Mouse (Mus musculus) macrophage (primary cell): ENCODE measurements around the gene Eno3. TPM values are rescaled to one million over a fixed set of nuclear protein-coding genes. Genes with fewer than 3 reads are reported as not detected.
A peak's percentile ranks its signal among the peaks of the same experiment; 100 is the strongest.

ENCODE experiments used
- H3K27ac ChIP-seq: fragments of 350-480 bp; formaldehyde crosslinking; 2 replicates; pipeline ENCODE4 v1.9.0; 2021
- H3K36me3 ChIP-seq: fragments of 350-480 bp; formaldehyde crosslinking; 2 replicates; pipeline ENCODE4 v1.9.0; 2021; ENCODE audit errors: inconsistent target
- H3K4me3 ChIP-seq: fragments of 350-480 bp; formaldehyde crosslinking; 2 replicates; pipeline ENCODE4 v1.9.0; 2021; ENCODE audit errors: inconsistent target
- H3K79me2 ChIP-seq: fragments of 350-480 bp; formaldehyde crosslinking; 2 replicates; pipeline ENCODE4 v1.9.0; 2021; ENCODE audit errors: inconsistent target
- WGBS: methylation state at CpG from one replicate; pipeline ENCODE4 v1.1.7; 2026; ENCODE audit warnings: inconsistent platforms; ENCODE audit not compliant: missing documents; 5-methylcytosine and 5-hydroxymethylcytosine counted together
- polyA plus RNA-seq: library from polyadenylated mRNA; stranded (reverse); fragments of 250-400 nt; gene quantifications from 3 replicates; pipeline ENCODE4 v1.2.4, GENCODE M21; 2018; ENCODE audit warnings: inconsistent platforms

Gene Eno3
- polyA plus RNA-seq, 1 experiment from 2014 or later = 3.0 TPM

GRCm38 (mm10) chr11:70630129-70630528 lies 26.9 kb upstream of the Eno3 start:
- H3K27ac ChIP-seq = no peak overlapping the region
- H3K36me3 ChIP-seq = no peaks in the 10 kb centered on the region
- no peaks in the 10 kb centered on the region for H3K79me2 ChIP-seq
- WGBS = 61% methylated on average over 7 of the region's 7 CpGs
- no peak overlapping the region for H3K4me3 ChIP-seq

- Histone ChIP-seq H3K36me3 (no peaks in the 10 kb centered on the region), H3K27ac (no peak overlapping the region), H3K4me3 (no peak overlapping the region), H3K79me2 (no peaks in the 10 kb centered on the region)
- 95% methylated on average over 2 of the region's 4 CpGs for WGBS
Measured at GRCm38 (mm10) chr11:70635601-70636000, 21.4 kb upstream of the Eno3 start.

GRCm38 (mm10) chr11:70637764-70638163 lies 19.2 kb upstream of the Eno3 start:
- H3K4me3 ChIP-seq = no peak overlapping the region
- H3K36me3 ChIP-seq = no peaks in the 10 kb centered on the region
- 92% methylated on average over 1 of the region's 1 CpGs for WGBS
- no peak overlapping the region for H3K27ac ChIP-seq
- no peaks in the 10 kb centered on the region for H3K79me2 ChIP-seq

- H3K4me3 ChIP-seq = no peak overlapping the region
- H3K27ac ChIP-seq = no peak overlapping the region
- H3K36me3 ChIP-seq = peaks cover 4% of the 10 kb centered on the region; the same call in 1 of the 2 replicates
- 53% methylated on average over 1 of the region's 1 CpGs for WGBS
- no peaks in the 10 kb centered on the region for H3K79me2 ChIP-seq
Measured at GRCm38 (mm10) chr11:70638293-70638692, 18.7 kb upstream of the Eno3 start.

- Histone ChIP-seq H3K27ac (no peak within 1 kb of the TSS), H3K79me2 (no peaks in the 10 kb centered on the region), H3K4me3 (no peak within 1 kb of the TSS), H3K36me3 (peaks cover 9% of the 10 kb centered on the region; the same call in 1 of the 2 replicates)
- 17% methylated on average over 5 of the region's 5 CpGs for whole genome bisulfite sequencing
Measured at GRCm38 (mm10) chr11:70638714-70639278, 18.2 kb upstream of the Eno3 start, which contains the start of gene Gp1ba. Gene Gp1ba (plus strand): TSS chr11:70639122.

- Histone ChIP-seq H3K36me3 (peaks cover 20% of the 10 kb centered on the region; the same call in 1 of the 2 replicates), H3K79me2 (peaks cover 3% of the 10 kb centered on the region; the same call in 1 of the 2 replicates), H3K4me3 (no peak overlapping the region), H3K27ac (no peak overlapping the region)
- WGBS = 94% methylated on average over 8 of the region's 8 CpGs
Measured at GRCm38 (mm10) chr11:70639976-70640375, 17.0 kb upstream of the Eno3 start.

- WGBS = 80% methylated on average over 7 of the region's 7 CpGs
- Histone ChIP-seq H3K36me3 (peaks cover 29% of the 10 kb centered on the region; the same call in 1 of the 2 replicates), H3K79me2 (peaks cover 16% of the 10 kb centered on the region), H3K27ac (no peak overlapping the region), H3K4me3 (no peak overlapping the region)
Measured at GRCm38 (mm10) chr11:70641241-70641640, 15.8 kb upstream of the Eno3 start.

- peaks cover 29% of the 10 kb centered on the region; the same call in 1 of the 2 replicates for H3K36me3 ChIP-seq
- no peak overlapping the region for H3K27ac ChIP-seq
- H3K4me3 ChIP-seq = no peak overlapping the region
- H3K79me2 ChIP-seq = peaks cover 27% of the 10 kb centered on the region
- 100% methylated on average over 6 of the region's 6 CpGs for WGBS
Measured at GRCm38 (mm10) chr11:70643051-70643450, 14.0 kb upstream of the Eno3 start.

- 96% methylated on average over 8 of the region's 8 CpGs for WGBS
- H3K79me2 ChIP-seq = peaks cover 43% of the 10 kb centered on the region
- H3K4me3 ChIP-seq = no peak overlapping the region
- peaks cover 37% of the 10 kb centered on the region; the same call in 1 of the 2 replicates for H3K36me3 ChIP-seq
- H3K27ac ChIP-seq = no peak overlapping the region
Measured at GRCm38 (mm10) chr11:70644564-70645103, 12.4 kb upstream of the Eno3 start.

GRCm38 (mm10) chr11:70645461-70646258 lies 11.3 kb upstream of the Eno3 start:
- peak overlapping the region; percentile 81 for H3K4me3 ChIP-seq
- peaks cover 53% of the 10 kb centered on the region for H3K79me2 ChIP-seq
- peaks cover 42% of the 10 kb centered on the region; the same call in 1 of the 2 replicates for H3K36me3 ChIP-seq
- WGBS = 81% methylated on average over 12 of the region's 12 CpGs
- H3K27ac ChIP-seq = peak overlapping the region; percentile 66

- H3K4me3 ChIP-seq = peak overlapping the region; percentile 81
- H3K79me2 ChIP-seq = peaks cover 59% of the 10 kb centered on the region
- WGBS = 21% methylated on average over 3 of the region's 3 CpGs
- H3K27ac ChIP-seq = peak overlapping the region; percentile 66
- peaks cover 42% of the 10 kb centered on the region; the same call in 1 of the 2 replicates for H3K36me3 ChIP-seq
Measured at GRCm38 (mm10) chr11:70646259-70646555, 10.8 kb upstream of the Eno3 start.

- Histone ChIP-seq H3K79me2 (peaks cover 66% of the 10 kb centered on the region), H3K4me3 (peak within 1 kb of the TSS; percentile 81), H3K36me3 (peaks cover 45% of the 10 kb centered on the region; the same call in 1 of the 2 replicates), H3K27ac (peak within 1 kb of the TSS; percentile 85)
- WGBS = under 1% methylated on average over 57 of the region's 63 CpGs
Measured at GRCm38 (mm10) chr11:70646691-70647650, 10.0 kb upstream of the Eno3 start, which contains the start of the genes Rnf167 and Slc25a11. Gene Rnf167 (plus strand): TSS chr11:70647235. Gene Slc25a11 (minus strand): TSS chr11:70647479.

- Histone ChIP-seq H3K4me3 (peak overlapping the region; percentile 69), H3K79me2 (peaks cover 75% of the 10 kb centered on the region), H3K36me3 (peaks cover 53% of the 10 kb centered on the region; the same call in 1 of the 2 replicates), H3K27ac (peak overlapping the region; percentile 85)
- 5% methylated on average over 28 of the region's 28 CpGs for WGBS
Measured at GRCm38 (mm10) chr11:70647716-70648420, 9.1 kb upstream of the Eno3 start.
